In the genomic region with DNA sequence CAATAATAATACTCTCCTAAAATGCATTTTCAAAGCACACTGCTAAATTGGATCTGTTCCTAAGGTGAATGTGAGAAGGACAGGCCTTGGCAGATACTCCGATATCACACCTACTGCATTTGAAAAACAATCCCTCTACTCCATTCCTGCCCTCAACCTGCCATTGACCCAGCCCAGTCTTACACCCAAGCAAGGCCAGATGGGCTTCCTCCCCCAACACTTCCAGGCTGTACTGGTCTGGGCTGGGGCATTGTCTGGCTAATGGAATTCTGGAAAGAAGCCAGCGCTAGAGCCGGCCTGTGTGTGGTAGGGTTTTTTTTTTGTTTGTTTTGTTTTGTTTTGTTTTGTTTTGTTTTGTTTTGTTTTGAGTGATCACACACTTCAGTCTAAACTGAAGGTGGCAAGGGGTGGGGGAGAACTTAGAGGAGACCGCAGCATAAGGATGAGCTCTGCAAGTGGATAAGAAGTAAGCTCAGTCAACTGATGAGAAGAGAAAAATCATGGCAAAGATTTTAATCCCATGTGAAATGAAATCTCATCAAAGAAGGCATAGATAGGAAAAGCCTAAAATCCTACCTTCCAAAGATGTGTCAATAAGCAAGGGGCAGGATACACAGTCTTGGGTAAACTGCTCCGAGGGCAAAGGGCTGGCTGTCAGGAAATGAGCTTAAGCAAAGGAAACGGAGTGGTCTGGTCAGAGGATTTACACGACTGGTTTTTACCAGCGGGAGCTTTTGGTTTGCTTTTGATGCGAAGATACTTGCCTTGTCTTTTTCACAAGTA, we compare ENCODE assay signal across 9 mouse cellular contexts. TPM values are rescaled to one million over a fixed set of nuclear protein-coding genes. Genes with fewer than 3 reads are reported as not detected.
DNase-seq lines count a peak whose midpoint lies in the region; ATAC-seq and TF ChIP-seq lines count a peak whose summit lies in the region.
"Had no signal": no experiment of that assay in that cellular context is flagged by ENCODE, and none has a peak within 500 bp of the region (broad histone marks: within the 10 kb centered on the region; RNA-seq: fewer than 3 reads in every experiment).

No protein-coding gene starts in this region.

- 20% methylated on average over 9 of the region's 9 CpGs for WGBS in heart, embryonic 11.5 days (ENCODE audit: insufficient replicate concordance)
- 17% methylated on average over 9 of the region's 9 CpGs for WGBS in neural tube, embryonic 13.5 days

- DNase-seq in left cerebral cortex, postnatal 4 days = peak; percentile 38
- DNase-seq in left cerebral cortex, adult 2 months (ENCODE audit: extremely low spot score in 1 of 2, low spot score in 2 of 2) = no peak
- peak; percentile 13 to 40 for DNase-seq in kidney, postnatal 4 days
- no peak for DNase-seq in adipocyte (ENCODE audit: low spot score)
- DNase-seq in adrenal gland, adult 2 months = no peak
- DNase-seq in urinary bladder, postnatal 25 days (ENCODE audit: low spot score) = no peak

- intact Hi-C loops in left cerebral cortex, postnatal 4 days (cut with DNase I) = no loop called here
- intact Hi-C loops in left cerebral cortex, adult 2 months (cut with DNase I) = no loop called here

- peak; percentile 75; the same call in 1 of the 2 replicates for ATAC-seq in heart, embryonic 11.5 days (replicated peaks; ENCODE audit: insufficient number of reproducible peaks, low FRiP score, low TSS enrichment)
- peak; percentile 78; the same call in 1 of the 2 replicates for ATAC-seq in neural tube, embryonic 13.5 days (ENCODE audit: low read depth)

- TF ChIP-seq CTCF in left cerebral cortex, adult 2 months (IDR thresholded peaks at IDR 0.05) = no peak

- no peak overlapping the region for H3K27ac ChIP-seq in left cerebral cortex, adult 2 months
- H3K27ac ChIP-seq in heart, embryonic 11.5 days (ENCODE audit: low read depth, low read length) = peak overlapping the region; percentile 7; the same call in 1 of the 2 replicates
- no peak overlapping the region for H3K27ac ChIP-seq in neural tube, embryonic 13.5 days (replicated peaks)

- no peaks in the 10 kb centered on the region for H3K27me3 ChIP-seq in heart, embryonic 11.5 days (ENCODE audit: control insufficient read depth, insufficient read depth, low read length)
- H3K27me3 ChIP-seq in neural tube, embryonic 13.5 days = no peaks in the 10 kb centered on the region

- H3K4me1 ChIP-seq in heart, embryonic 11.5 days (ENCODE audit: control insufficient read depth, insufficient read depth, low read length) = 0 out of 2 replicates have a peak, but pooled peaks cover 5% of the 10 kb centered on the region
- H3K4me1 ChIP-seq in neural tube, embryonic 13.5 days (replicated peaks) = peaks cover 18% of the 10 kb centered on the region

- no peak overlapping the region for H3K4me3 ChIP-seq in left cerebral cortex, adult 2 months
- no peak overlapping the region for H3K4me3 ChIP-seq in heart, embryonic 11.5 days (ENCODE audit: low read depth, low read length)
- H3K4me3 ChIP-seq in neural tube, embryonic 13.5 days = no peak overlapping the region

- no peaks in the 10 kb centered on the region for H3K36me3 ChIP-seq in heart, embryonic 11.5 days (ENCODE audit: control insufficient read depth, insufficient read depth, low read length)
- no peaks in the 10 kb centered on the region for H3K36me3 ChIP-seq in neural tube, embryonic 13.5 days
- H3K36me3 ChIP-seq: G1E had no signal

- no peak overlapping the region for H3K9ac ChIP-seq in heart, embryonic 11.5 days (ENCODE audit: low read depth, low read length)
- H3K9ac ChIP-seq in neural tube, embryonic 13.5 days = no peak overlapping the region

- peak overlapping the region; percentile 2; the same call in 1 of the 2 replicates for H3K4me2 ChIP-seq in heart, embryonic 11.5 days
- H3K4me2 ChIP-seq in neural tube, embryonic 13.5 days = no peak overlapping the region

- no peaks in the 10 kb centered on the region for H3K9me3 ChIP-seq in heart, embryonic 11.5 days (replicated peaks; ENCODE audit: control insufficient read depth, low read length)
- H3K9me3 ChIP-seq in neural tube, embryonic 13.5 days = no peaks in the 10 kb centered on the region
- H3K9me3 ChIP-seq: G1E had no signal

RNA-seq across cellular contexts. Expression of a gene that starts 39.6 kb away (rescaled TPM):
- total RNA-seq in left cerebral cortex, postnatal 4 days (2021) = 10 to 100 TPM; 78.4 to 90.2 TPM
- total RNA-seq in left cerebral cortex, adult 2 months (2021) = 10 to 100 TPM; 39.2 to 50.8 TPM
- 35.5 and 36.4 TPM in 2 replicates for polyA plus RNA-seq in heart, embryonic 11.5 days (2014; fragmentation: Nextera tagmentation; extraction: Ambion mirVana)
- polyA plus RNA-seq in neural tube, embryonic 13.5 days (2015; fragmentation: Nextera tagmentation; extraction: Ambion mirVana) = 153 and 155 TPM in 2 replicates
- 10 to 100 TPM; 91.3 to 99.1 TPM for total RNA-seq in adrenal gland, adult 2 months (2021)
- polyA plus RNA-seq in adrenal gland, adult 2 months (2012; rRNA removed) = 6.8 and 9.9 TPM in 2 replicates

Comparison
In these comparisons a context has a peak if more than half of its experiments do, and no peak if none do; other contexts are left out.
1. DNase-seq: peak in left cerebral cortex, postnatal 4 days (single experiment) and kidney, postnatal 4 days (2 of 2); none in left cerebral cortex, adult 2 months (0 of 2), adipocyte (single experiment), adrenal gland, adult 2 months (single experiment) and urinary bladder, postnatal 25 days (single experiment).